Mouse (Mus musculus): ENCODE data around the gene Neil1. TPM values are rescaled to one million over a fixed set of nuclear protein-coding genes. Genes with fewer than 3 reads are reported as not detected.
A peak's percentile ranks its signal among the peaks of the same experiment; 100 is the strongest.

The Neil1 gene
- total RNA-seq (2021), result 1 to 10 TPM; 3.7 to 4.5 TPM
- long read RNA-seq, experiment 1, partial matches to known transcripts, result 0 of 7 reads
- long read RNA-seq, experiment 1, other reads (novel, unspliced or antisense), result 4 of 7 reads
- long read RNA-seq, experiment 2, partial matches to known transcripts, result 0 of 8 reads
- long read RNA-seq, experiment 2, other reads (novel, unspliced or antisense), result 4 of 8 reads

GRCm38 (mm10) chr9:57148144-57148878 is at the start of gene Neil1:
Gene Neil1 (minus strand): TSS chr9:57148305.
- peak in 1 of 2 experiments; percentile 76 for DNase-seq (ENCODE audit: low spot score in 2 of 2)

- DNase-seq (ENCODE audit: low spot score in 2 of 2), result no peak
These were observed 49.3 kb upstream of the Neil1 start for GRCm38 (mm10) chr9:57197414-57197813.

- no peak for DNase-seq (ENCODE audit: low spot score in 2 of 2)
These were observed 48.6 kb upstream of the Neil1 start for GRCm38 (mm10) chr9:57196708-57197107.

- DNase-seq (ENCODE audit: low spot score in 2 of 2), result no peak
These were observed 20.3 kb upstream of the Neil1 start for GRCm38 (mm10) chr9:57168411-57168810.

- DNase-seq (ENCODE audit: low spot score in 2 of 2), result no peak
These were observed 18.1 kb upstream of the Neil1 start for GRCm38 (mm10) chr9:57166173-57166572.

- DNase-seq (ENCODE audit: low spot score in 2 of 2), result no peak
These were observed 15.0 kb upstream of the Neil1 start for GRCm38 (mm10) chr9:57163137-57163536.

- DNase-seq (ENCODE audit: low spot score in 2 of 2), result no peak
These were observed 14.4 kb upstream of the Neil1 start for GRCm38 (mm10) chr9:57162496-57162895.

GRCm38 (mm10) chr9:57158506-57158905 is 10.4 kb upstream of the Neil1 start:
- DNase-seq (ENCODE audit: low spot score in 2 of 2), result no peak

- DNase-seq (ENCODE audit: low spot score in 2 of 2), result peak; percentile 86 to 97
These were observed 9.9 kb upstream of the Neil1 start, which contains the start of gene Commd4 for GRCm38 (mm10) chr9:57158013-57158470. Gene Commd4 (minus strand): TSS chr9:57158331.

- DNase-seq (ENCODE audit: low spot score in 2 of 2), result no peak
These were observed 9.4 kb upstream of the Neil1 start for GRCm38 (mm10) chr9:57157499-57157898.

- no peak for DNase-seq (ENCODE audit: low spot score in 2 of 2)
These were observed 8.7 kb upstream of the Neil1 start for GRCm38 (mm10) chr9:57156823-57157222.

GRCm38 (mm10) chr9:57156383-57156782 is 8.3 kb upstream of the Neil1 start:
- no peak for DNase-seq (ENCODE audit: low spot score in 2 of 2)

GRCm38 (mm10) chr9:57152331-57152730 is 4.2 kb upstream of the Neil1 start:
- no peak for DNase-seq (ENCODE audit: low spot score in 2 of 2)

GRCm38 (mm10) chr9:57150192-57150591 is 2.1 kb upstream of the Neil1 start:
- DNase-seq (ENCODE audit: low spot score in 2 of 2), result no peak

- no peak for DNase-seq (ENCODE audit: low spot score in 2 of 2)
These were observed 916 bp upstream of the Neil1 start for GRCm38 (mm10) chr9:57149021-57149420.

- peak in 1 of 2 experiments; percentile 13 for DNase-seq (ENCODE audit: low spot score in 2 of 2)
These were observed 631 bp downstream of the Neil1 start for GRCm38 (mm10) chr9:57147205-57148143.

- DNase-seq (ENCODE audit: low spot score in 2 of 2), result no peak
These were observed 1.5 kb downstream of the Neil1 start for GRCm38 (mm10) chr9:57146451-57147066.

- DNase-seq (ENCODE audit: low spot score in 2 of 2), result no peak
These were observed 3.3 kb downstream of the Neil1 start for GRCm38 (mm10) chr9:57144830-57145229.

- no peak for DNase-seq (ENCODE audit: low spot score in 2 of 2)
These were observed 4.9 kb downstream of the Neil1 start for GRCm38 (mm10) chr9:57143212-57143611.

- no peak for DNase-seq (ENCODE audit: low spot score in 2 of 2)
These were observed 6.4 kb downstream of the Neil1 start for GRCm38 (mm10) chr9:57141417-57142353.

Measured in gastrocnemius, postnatal 4 days (tissue).